Mouse (Mus musculus) liver, postnatal 0 days (tissue): ENCODE results near the gene Tac2.

Source experiments
- CTCF ChIP-seq: sonication (generic); IDR thresholded peaks from 2 replicates; pipeline ENCODE4 v1.5.1; 2016; ENCODE audit warnings: antibody characterized with exemption, low read depth
- EP300 ChIP-seq: IDR thresholded peaks from 2 replicates; pipeline ENCODE4 v1.6.1; 2016; ENCODE audit warnings: antibody characterized with exemption, low read depth, mild to moderate bottlenecking

GRCm38 (mm10) chr10:127728437-127728836, 4.2 kb downstream of the Tac2 start:
- TF ChIP-seq CTCF (no peak), EP300 (no peak)
